Comparison of ENCODE assay signal across 8 mouse cellular contexts in the genomic region with DNA sequence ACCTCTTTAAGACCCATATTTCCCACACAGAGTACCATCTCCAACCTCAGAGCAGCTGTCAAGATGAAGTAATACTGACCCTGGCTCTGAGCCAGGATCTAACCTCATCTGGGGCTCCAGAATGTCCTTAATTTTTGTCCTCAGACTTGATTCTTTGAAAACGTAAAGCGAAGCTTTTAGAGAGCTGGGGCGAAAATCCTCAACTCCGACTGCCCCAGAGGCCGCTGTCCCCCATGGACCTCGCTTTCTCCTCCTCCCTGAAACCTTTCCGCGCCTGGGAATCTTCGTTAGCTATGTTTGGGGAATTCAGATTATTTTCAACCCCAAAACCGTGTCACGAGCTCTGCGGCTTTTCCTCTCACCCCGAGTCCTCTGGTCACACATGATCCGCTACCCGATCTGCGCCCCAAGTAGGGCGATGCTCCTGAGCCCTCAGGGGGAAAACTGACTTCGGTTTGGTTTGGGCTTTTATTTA. TPM values are rescaled to one million over a fixed set of nuclear protein-coding genes. Genes with fewer than 3 reads are reported as not detected.
DNase-seq lines count a peak whose midpoint lies in the region; ATAC-seq and TF ChIP-seq lines count a peak whose summit lies in the region.

No protein-coding gene starts in this region.

- no peak for ATAC-seq in hindbrain, embryonic 13.5 days (ENCODE audit: low FRiP score)
- 0 out of 2 replicates have a peak, but pooled peaks have one; percentile 28 for ATAC-seq in limb, embryonic 12.5 days (ENCODE audit: insufficient number of reproducible peaks, insufficient read depth, low FRiP score, low TSS enrichment, low read depth)
- ATAC-seq in midbrain, embryonic 13.5 days, result peak; percentile 67
- no peak for ATAC-seq in erythroid progenitor cell, adult 5-6 weeks (replicated peaks; ENCODE audit: low FRiP score, poor library complexity, severe bottlenecking)

- peak overlapping the region; percentile 88 for H3K4me3 ChIP-seq in embryonic fibroblast, embryonic 13.5 days (ENCODE audit: insufficient read depth, low read length)
- H3K4me3 ChIP-seq in hindbrain, embryonic 13.5 days, result peak overlapping the region; percentile 75
- peak overlapping the region; percentile 77 for H3K4me3 ChIP-seq in limb, embryonic 12.5 days (replicated peaks)
- peak overlapping the region; percentile 79 for H3K4me3 ChIP-seq in midbrain, embryonic 13.5 days (replicated peaks)

- H3K9ac ChIP-seq in hindbrain, embryonic 13.5 days, result peak overlapping the region; percentile 82
- peak overlapping the region; percentile 71 for H3K9ac ChIP-seq in limb, embryonic 12.5 days (replicated peaks)
- peak overlapping the region; percentile 84 for H3K9ac ChIP-seq in midbrain, embryonic 13.5 days (replicated peaks)

- H3K4me1 ChIP-seq in embryonic fibroblast, embryonic 13.5 days (ENCODE audit: control insufficient read depth, insufficient read depth, low read length), result no peaks in the 10 kb centered on the region; the same call in 1 of the 2 replicates
- peaks cover 6% of the 10 kb centered on the region; the same call in 1 of the 2 replicates for H3K4me1 ChIP-seq in hindbrain, embryonic 13.5 days (replicated peaks)
- H3K4me1 ChIP-seq in limb, embryonic 12.5 days (replicated peaks), result peaks cover 9% of the 10 kb centered on the region
- peaks cover 5% of the 10 kb centered on the region; the same call in 1 of the 2 replicates for H3K4me1 ChIP-seq in midbrain, embryonic 13.5 days (replicated peaks)

- no peak overlapping the region for H3K27ac ChIP-seq in embryonic fibroblast, embryonic 13.5 days (ENCODE audit: insufficient read depth, low read length)
- H3K27ac ChIP-seq in hindbrain, embryonic 13.5 days, result peak overlapping the region; percentile 78; the same call in 1 of the 2 replicates
- no peak overlapping the region for H3K27ac ChIP-seq in limb, embryonic 12.5 days
- H3K27ac ChIP-seq in midbrain, embryonic 13.5 days, result 0 out of 2 replicates have a peak overlapping the region, but pooled peaks have one; percentile 19

- TF ChIP-seq POLR2A in embryonic fibroblast, embryonic 13.5 days (IDR thresholded peaks at IDR 0.05; ENCODE audit: low read depth, low read length), result no peak

- H3K36me3 ChIP-seq in hindbrain, embryonic 13.5 days, result no peaks in the 10 kb centered on the region
- no peaks in the 10 kb centered on the region for H3K36me3 ChIP-seq in limb, embryonic 12.5 days
- no peaks in the 10 kb centered on the region for H3K36me3 ChIP-seq in midbrain, embryonic 13.5 days

- DNase-seq in lung, adult 18-20 months, result peak; percentile 18 to 37
- no peak for DNase-seq in lung, postnatal 4 days
- DNase-seq in adipocyte (ENCODE audit: low spot score), result peak; percentile 68

- no peak for TF ChIP-seq CTCF in embryonic fibroblast, embryonic 13.5 days (IDR thresholded peaks at IDR 0.05; ENCODE audit: borderline replicate concordance, insufficient read depth, low read length)

- under 1% methylated on average over 18 of the region's 18 CpGs for WGBS in hindbrain, embryonic 13.5 days
- WGBS in limb, embryonic 12.5 days, result under 1% methylated on average over 18 of the region's 18 CpGs
- WGBS in midbrain, embryonic 13.5 days, result under 1% methylated on average over 18 of the region's 18 CpGs

- no peaks in the 10 kb centered on the region for H3K9me3 ChIP-seq in hindbrain, embryonic 13.5 days
- no peaks in the 10 kb centered on the region for H3K9me3 ChIP-seq in limb, embryonic 12.5 days
- no peaks in the 10 kb centered on the region for H3K9me3 ChIP-seq in midbrain, embryonic 13.5 days

- H3K4me2 ChIP-seq in hindbrain, embryonic 13.5 days, result peak overlapping the region; percentile 83
- peak overlapping the region; percentile 81 for H3K4me2 ChIP-seq in limb, embryonic 12.5 days
- H3K4me2 ChIP-seq in midbrain, embryonic 13.5 days (replicated peaks), result peak overlapping the region; percentile 85

- H3K27me3 ChIP-seq in hindbrain, embryonic 13.5 days, result 0 out of 2 replicates have a peak, but pooled peaks cover 3% of the 10 kb centered on the region
- peaks cover 20% of the 10 kb centered on the region for H3K27me3 ChIP-seq in limb, embryonic 12.5 days
- peaks cover 10% of the 10 kb centered on the region for H3K27me3 ChIP-seq in midbrain, embryonic 13.5 days

RNA-seq across cellular contexts. Expression of a gene that starts 0.7 kb away (rescaled TPM):
- 13.7 and 22.6 TPM in 2 replicates for polyA plus RNA-seq in embryonic fibroblast, embryonic 13.5 days (2011; ENCODE audit: insufficient read length, low read depth, missing spikeins)
- polyA plus RNA-seq in hindbrain, embryonic 13.5 days (2015; fragmentation: Nextera tagmentation; extraction: Ambion mirVana), result 8.7 TPM in 2 replicates
- polyA plus RNA-seq in limb, embryonic 12.5 days (2016; fragmentation: Nextera tagmentation; extraction: Ambion mirVana), result 4.9 and 5.5 TPM in 2 replicates
- 5.5 and 5.6 TPM in 2 replicates for polyA plus RNA-seq in midbrain, embryonic 13.5 days (2015; fragmentation: Nextera tagmentation; extraction: Ambion mirVana)
- not detected in 2 replicates for total RNA-seq in erythroid progenitor cell, adult 5-6 weeks (2015; ENCODE audit: low replicate concordance)
- total RNA-seq in erythroid progenitor cell, adult 5-6 weeks (2017; ENCODE audit: low replicate concordance), result 0.13 TPM in 1 of 2 replicates, not detected in the other

Comparison
In these comparisons a context has a peak if more than half of its experiments do, and no peak if none do; other contexts are left out.
1. DNase-seq: peak in lung, adult 18-20 months (2 of 2) and adipocyte (single experiment); none in lung, postnatal 4 days (0 of 2).
2. H3K27ac ChIP-seq: peak in hindbrain, embryonic 13.5 days (single experiment) and midbrain, embryonic 13.5 days (single experiment); none in embryonic fibroblast, embryonic 13.5 days (single experiment) and limb, embryonic 12.5 days (single experiment).
3. ATAC-seq: peak in limb, embryonic 12.5 days (single experiment) and midbrain, embryonic 13.5 days (single experiment); none in hindbrain, embryonic 13.5 days (single experiment) and erythroid progenitor cell, adult 5-6 weeks (single experiment).
4. Peak in every context shown above with its lines, with median percentiles within 50 percentile points of each other: H3K4me3 ChIP-seq, H3K4me2 ChIP-seq and H3K9ac ChIP-seq.